Mouse (Mus musculus) liver, embryonic 16.5 days (tissue): Measurements from ENCODE around the gene Ubxn4. TPM values are rescaled to one million over a fixed set of nuclear protein-coding genes. Genes with fewer than 3 reads are reported as not detected.
"Not testable (repeated sequence)": the region's sequence is repeated elsewhere in the genome, so short reads cannot be mapped to it uniquely, and the experiment has no call there.

Experiments used
- ATAC-seq: fragments of 200-750 bp; cut with Nextera tagmentation; 2 replicates; pipeline ENCODE4 v1.8.0; 2017; ENCODE audit warnings: low read depth, mild to moderate bottlenecking, moderate number of reproducible peaks, moderate library complexity
- H3K27ac ChIP-seq: fragments of 300-500 bp; sonication (generic); 2 replicates; pipeline ENCODE4 v1.5.1; 2014; ENCODE audit warnings: mild to moderate bottlenecking, low read length
- H3K27me3 ChIP-seq: fragments of 300-500 bp; sonication (generic); 2 replicates; pipeline ENCODE4 v1.6.1; 2014; ENCODE audit warnings: low read depth, low read length, mixed read lengths; ENCODE audit not compliant: control insufficient read depth, insufficient read depth
- H3K36me3 ChIP-seq: fragments of 300-500 bp; sonication (generic); 2 replicates; pipeline ENCODE4 v1.6.1; 2014; ENCODE audit warnings: mild to moderate bottlenecking; ENCODE audit not compliant: control insufficient read depth, insufficient read depth
- H3K4me1 ChIP-seq: fragments of 300-500 bp; sonication (generic); 2 replicates; pipeline ENCODE4 v1.6.1; 2014; ENCODE audit warnings: low read depth, low read length, mixed read lengths; ENCODE audit not compliant: control insufficient read depth
- H3K4me2 ChIP-seq: fragments of 300-500 bp; sonication (generic); 2 replicates; pipeline ENCODE4 v1.6.1; 2014; ENCODE audit warnings: low read depth, low read length, mixed read lengths
- H3K4me3 ChIP-seq: fragments of 300-500 bp; sonication (generic); 2 replicates; pipeline ENCODE4 v1.5.1; 2014; ENCODE audit warnings: low read depth, mild to moderate bottlenecking, low read length
- H3K9ac ChIP-seq: fragments of 300-500 bp; sonication (generic); 2 replicates; pipeline ENCODE4 v1.6.1; 2014; ENCODE audit warnings: low read depth, low read length
- H3K9me3 ChIP-seq: fragments of 300-500 bp; sonication (generic); replicated peaks from 2 replicates; pipeline ENCODE4 v1.6.1; 2016; ENCODE audit warnings: low read length; ENCODE audit not compliant: control insufficient read depth
- WGBS: fragments of 180-500 bp; shearing (Covaris S2); extraction: QIAGEN DNeasy Blood & Tissue Kit; methylation state at CpG from one replicate; pipeline ENCODE4 v1.1.7; 2014; ENCODE audit not compliant: insufficient replicate concordance; 5-methylcytosine and 5-hydroxymethylcytosine counted together
- polyA plus RNA-seq: library from polyadenylated mRNA; unstranded; fragments of >200 nt; fragmentation: Nextera tagmentation; extraction: Ambion mirVana; gene quantifications from 2 replicates; pipeline ENCODE4 v1.2.1, GENCODE M21; 2015

Gene Ubxn4
- polyA plus RNA-seq, 1 experiment from 2014 or later, result 28.1 TPM

DNA sequence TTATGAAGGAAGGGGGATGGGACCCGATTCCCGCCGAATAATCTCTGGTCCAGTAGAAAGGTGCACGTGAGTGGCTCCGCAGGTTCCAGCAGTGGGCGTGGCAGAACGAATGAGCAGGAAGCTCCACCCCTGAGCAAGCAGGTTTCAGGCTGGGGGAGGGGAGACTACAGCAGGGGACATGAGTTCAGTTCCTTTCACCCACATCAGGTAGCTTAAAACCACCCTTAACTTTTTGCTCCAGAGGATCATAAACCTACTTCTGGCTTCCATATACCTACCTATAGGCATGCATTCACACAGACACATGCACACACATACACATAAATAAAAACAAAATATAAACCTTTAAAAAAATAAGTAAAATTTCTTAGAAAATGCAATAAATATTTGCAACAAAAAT lies 23.3 kb downstream of the Ubxn4 start:
- not testable (repeated sequence) for H3K27ac ChIP-seq, ATAC-seq, H3K27me3 ChIP-seq, H3K9me3 ChIP-seq, H3K4me2 ChIP-seq, H3K4me3 ChIP-seq, H3K9ac ChIP-seq, H3K4me1 ChIP-seq
- peaks cover 40% of the 10 kb centered on the region for H3K36me3 ChIP-seq
- WGBS, result 69% methylated on average over 7 of the region's 7 CpGs

DNA sequence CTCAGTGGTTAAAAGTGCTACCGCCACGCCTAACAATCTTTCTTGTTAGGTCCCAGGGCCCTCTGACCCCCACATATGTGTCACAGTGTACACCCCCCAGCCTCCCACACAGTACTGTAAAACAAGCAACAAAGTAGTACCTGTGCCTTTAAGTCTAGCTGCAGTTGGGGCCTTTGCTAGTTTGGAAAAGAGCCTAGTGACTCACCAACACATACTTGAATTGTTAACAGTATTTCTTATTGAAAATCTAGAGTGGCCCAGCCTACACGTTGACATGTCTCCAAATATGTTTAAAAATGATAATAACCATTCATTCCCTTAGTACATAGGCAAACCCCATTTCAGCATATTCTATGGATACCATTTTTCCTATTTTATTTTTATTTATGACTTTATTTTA lies 27.0 kb downstream of the Ubxn4 start:
- H3K4me3 ChIP-seq, result no peak overlapping the region
- ATAC-seq, result no peak
- H3K4me2 ChIP-seq, result no peak overlapping the region
- peaks cover 44% of the 10 kb centered on the region for H3K36me3 ChIP-seq
- H3K27ac ChIP-seq, result no peak overlapping the region
- no peak overlapping the region for H3K9ac ChIP-seq
- no peaks in the 10 kb centered on the region for H3K9me3 ChIP-seq
- WGBS, result 80% methylated on average over 3 of the region's 3 CpGs
- H3K4me1 ChIP-seq, result peaks cover under 1% of the 10 kb centered on the region; the same call in 1 of the 2 replicates
- H3K27me3 ChIP-seq, result no peaks in the 10 kb centered on the region

DNA sequence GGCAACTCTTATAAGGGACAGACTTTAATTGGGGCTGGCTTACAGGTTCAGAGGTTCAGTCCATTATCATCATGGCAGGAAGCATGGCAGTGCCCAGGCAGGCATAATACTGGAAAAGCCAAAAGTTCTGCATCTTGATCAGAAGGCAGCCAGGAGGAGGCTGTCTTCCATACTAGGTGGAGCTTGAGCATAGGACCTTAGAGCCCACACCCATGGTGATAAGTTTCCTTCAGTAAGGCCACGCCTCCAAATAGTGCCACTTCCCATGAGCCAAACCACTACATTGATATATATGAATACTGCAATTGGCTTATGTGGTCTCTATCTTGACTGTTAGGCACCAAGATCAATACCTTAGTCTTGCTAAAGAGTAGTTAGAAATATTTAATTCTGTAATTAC lies 32.1 kb downstream of the Ubxn4 start:
- Histone ChIP-seq H3K9me3 (no peaks in the 10 kb centered on the region), H3K4me1 (peaks cover 3% of the 10 kb centered on the region; the same call in 1 of the 2 replicates), H3K27ac (no peak overlapping the region), H3K4me2 (no peak overlapping the region), H3K4me3 (no peak overlapping the region), H3K9ac (no peak overlapping the region), H3K36me3 (peaks cover 50% of the 10 kb centered on the region), H3K27me3 (no peaks in the 10 kb centered on the region)
- ATAC-seq, result 0 out of 2 replicates have a peak, but pooled peaks have one; percentile 45
- 38% methylated on average over 1 of the region's 1 CpGs for WGBS

DNA sequence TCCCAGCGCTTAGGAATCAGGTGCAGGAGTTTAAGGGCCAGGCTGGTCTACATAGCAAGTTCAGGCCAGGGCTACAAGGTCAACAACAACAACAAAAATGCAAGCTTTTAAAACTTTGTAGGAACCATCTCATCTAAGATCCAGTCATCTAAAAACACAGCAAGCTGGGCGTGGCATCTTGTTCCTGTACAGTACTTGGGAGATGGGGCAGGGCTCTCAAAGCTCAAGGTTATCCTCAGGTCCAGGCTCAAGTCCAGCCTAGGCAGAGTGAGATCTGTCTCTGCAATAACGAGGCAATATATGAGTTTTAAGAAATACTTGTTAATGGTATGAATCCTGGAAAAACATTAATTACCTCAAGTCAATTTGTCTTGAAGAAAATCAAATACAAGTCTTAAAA lies 34.8 kb downstream of the Ubxn4 start:
- H3K9ac ChIP-seq, result no peak overlapping the region
- H3K27ac ChIP-seq, result no peak overlapping the region
- no peak for ATAC-seq
- 78% methylated on average over 3 of the region's 3 CpGs for WGBS
- H3K4me1 ChIP-seq, result peaks cover 3% of the 10 kb centered on the region; the same call in 1 of the 2 replicates
- H3K9me3 ChIP-seq, result no peaks in the 10 kb centered on the region; the same call in 1 of the 2 replicates
- H3K27me3 ChIP-seq, result no peaks in the 10 kb centered on the region
- H3K4me3 ChIP-seq, result no peak overlapping the region
- no peak overlapping the region for H3K4me2 ChIP-seq
- peaks cover 38% of the 10 kb centered on the region for H3K36me3 ChIP-seq

DNA sequence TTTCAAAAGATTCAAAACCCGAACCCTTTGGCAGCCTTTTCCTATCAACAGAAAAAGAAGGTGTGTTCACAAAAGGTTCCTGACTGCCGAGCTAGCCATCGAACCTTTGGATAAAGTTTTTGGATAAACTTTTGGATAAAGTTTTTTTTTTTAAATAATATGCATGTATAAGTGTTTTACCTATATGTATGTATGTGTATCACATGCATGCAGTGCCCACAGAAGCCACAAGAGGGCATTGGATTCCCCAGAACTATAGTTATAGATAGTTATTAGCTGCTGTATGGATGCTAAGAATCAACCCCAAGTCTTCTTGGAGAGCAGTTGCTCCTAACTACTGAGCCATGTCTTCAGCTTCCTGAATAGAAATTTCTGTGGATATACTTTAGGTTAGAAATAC lies 38.0 kb downstream of the Ubxn4 start:
- no peaks in the 10 kb centered on the region for H3K4me1 ChIP-seq
- ATAC-seq, result no peak
- no peak overlapping the region for H3K4me2 ChIP-seq
- 80% methylated on average over 3 of the region's 3 CpGs for WGBS
- H3K9me3 ChIP-seq, result no peaks in the 10 kb centered on the region; the same call in 1 of the 2 replicates
- H3K27ac ChIP-seq, result no peak overlapping the region
- H3K27me3 ChIP-seq, result no peaks in the 10 kb centered on the region
- no peak overlapping the region for H3K9ac ChIP-seq
- peaks cover 19% of the 10 kb centered on the region for H3K36me3 ChIP-seq
- no peak overlapping the region for H3K4me3 ChIP-seq

DNA sequence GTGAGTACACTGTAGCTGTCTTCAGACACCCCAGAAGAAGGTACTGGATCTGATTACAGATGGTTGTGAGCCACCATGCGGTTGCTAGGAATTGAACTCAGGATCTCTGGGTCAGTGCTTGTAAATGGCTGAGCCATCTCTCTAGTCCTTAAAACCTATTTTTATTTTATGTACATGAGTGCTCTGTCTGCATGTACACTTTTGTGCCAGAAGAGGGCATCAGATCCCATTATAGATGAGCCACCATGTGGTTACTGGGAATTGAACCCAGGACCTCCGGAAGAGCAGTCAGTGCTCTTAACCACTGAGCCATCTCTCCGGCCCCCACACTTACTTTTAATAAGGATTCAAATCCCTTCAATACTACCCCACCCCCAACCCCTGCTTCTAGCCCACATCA lies 39.2 kb downstream of the Ubxn4 start:
- Histone ChIP-seq H3K4me2 (no peak overlapping the region), H3K9me3 (no peaks in the 10 kb centered on the region; the same call in 1 of the 2 replicates), H3K9ac (no peak overlapping the region), H3K36me3 (peaks cover 7% of the 10 kb centered on the region; the same call in 1 of the 2 replicates), H3K27ac (no peak overlapping the region), H3K27me3 (no peaks in the 10 kb centered on the region), H3K4me1 (no peaks in the 10 kb centered on the region), H3K4me3 (no peak overlapping the region)
- WGBS, result 80% methylated on average over 3 of the region's 3 CpGs
- ATAC-seq, result no peak

DNA sequence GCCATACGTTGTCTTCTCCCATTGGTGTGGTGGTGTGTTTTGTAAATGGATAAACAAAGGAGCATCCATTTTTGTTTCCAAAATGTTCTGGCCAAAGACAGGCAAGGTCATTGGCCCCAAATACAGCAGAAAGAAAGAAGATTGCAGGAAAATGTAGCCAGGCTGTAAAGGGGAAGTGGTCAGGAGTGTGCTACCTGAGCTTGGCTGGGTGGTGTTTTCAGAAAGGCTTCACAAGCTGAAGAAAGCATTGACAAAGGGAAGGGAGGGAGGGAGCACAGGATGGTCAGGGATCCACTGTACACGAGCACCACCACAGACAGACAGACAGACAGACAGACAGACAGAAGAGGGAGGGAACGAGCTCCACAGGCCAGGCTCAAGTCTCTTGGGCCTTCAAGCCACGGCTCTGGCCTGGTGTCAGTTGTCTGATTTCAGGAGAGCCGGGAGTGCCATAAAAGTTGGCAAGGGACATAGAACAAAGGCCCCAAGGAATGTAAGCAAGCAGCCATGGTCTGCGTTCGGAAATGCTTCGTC lies 40.5 kb downstream of the Ubxn4 start:
- Histone ChIP-seq H3K9ac (no peak overlapping the region), H3K27ac (no peak overlapping the region)

DNA sequence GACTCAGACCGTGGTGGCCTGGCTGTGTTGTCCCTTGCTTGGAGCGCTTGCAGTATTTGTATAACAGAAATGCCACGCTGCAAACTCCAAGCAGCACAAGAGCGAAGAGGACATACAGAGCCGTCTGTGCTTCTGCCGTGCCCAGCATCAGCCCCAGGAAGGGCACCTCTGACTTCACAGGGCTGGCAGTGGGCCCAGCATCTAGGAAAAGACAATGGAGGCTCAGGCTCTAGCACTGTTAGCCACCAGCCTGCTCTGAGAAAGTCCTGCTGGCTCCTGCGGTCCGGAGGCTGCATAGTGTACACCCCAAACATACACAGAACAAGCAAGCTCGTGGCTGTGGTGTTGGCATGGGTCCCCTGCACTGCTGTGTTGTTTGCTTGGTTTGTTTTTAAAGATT lies 41.4 kb downstream of the Ubxn4 start:
- Histone ChIP-seq H3K36me3 (no peaks in the 10 kb centered on the region), H3K27me3 (no peaks in the 10 kb centered on the region), H3K4me2 (no peak overlapping the region), H3K9ac (no peak overlapping the region), H3K27ac (no peak overlapping the region), H3K4me3 (no peak overlapping the region), H3K4me1 (no peaks in the 10 kb centered on the region), H3K9me3 (no peaks in the 10 kb centered on the region; the same call in 1 of the 2 replicates)
- no peak for ATAC-seq
- 78% methylated on average over 9 of the region's 9 CpGs for WGBS

More for the DNA sequence above, 40.5 kb downstream of the Ubxn4 start:
- Histone ChIP-seq H3K27me3 (no peaks in the 10 kb centered on the region), H3K4me1 (no peaks in the 10 kb centered on the region), H3K4me2 (no peak overlapping the region), H3K4me3 (no peak overlapping the region), H3K36me3 (peaks cover 4% of the 10 kb centered on the region; the same call in 1 of the 2 replicates), H3K9me3 (no peaks in the 10 kb centered on the region; the same call in 1 of the 2 replicates)
- ATAC-seq, result no peak
- WGBS, result 68% methylated on average over 8 of the region's 8 CpGs

DNA sequence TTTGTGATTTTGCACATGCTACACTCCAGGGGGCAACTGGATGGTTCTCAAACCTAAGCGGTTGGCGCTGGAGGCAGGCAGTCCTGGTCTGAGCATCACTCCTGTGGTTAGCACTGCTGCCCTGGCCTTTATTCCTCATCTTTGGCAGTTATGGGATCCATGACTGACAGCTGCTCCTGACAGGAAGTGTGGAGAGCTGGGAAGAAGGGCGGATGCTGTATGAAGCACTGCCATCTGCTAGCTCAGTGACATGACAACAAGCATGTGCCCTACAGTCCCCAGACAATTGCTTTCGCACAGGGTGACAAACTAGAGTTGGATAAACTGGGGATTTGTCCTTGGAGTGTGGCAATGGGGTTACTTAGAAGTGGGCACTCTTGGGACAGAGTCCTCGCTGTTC lies 46.5 kb downstream of the Ubxn4 start:
- 71% methylated on average over 5 of the region's 5 CpGs for WGBS
- Histone ChIP-seq H3K4me3 (no peak overlapping the region), H3K36me3 (no peaks in the 10 kb centered on the region), H3K27ac (no peak overlapping the region), H3K9ac (no peak overlapping the region), H3K4me2 (no peak overlapping the region), H3K27me3 (no peaks in the 10 kb centered on the region), H3K9me3 (no peaks in the 10 kb centered on the region), H3K4me1 (no peaks in the 10 kb centered on the region)
- no peak for ATAC-seq
